Mouse (Mus musculus) activated CD4-positive, CD25-positive, alpha-beta regulatory T cell, adult 4 months (primary cell): ENCODE data around the gene Itga9. TPM values are rescaled to one million over a fixed set of nuclear protein-coding genes. Genes with fewer than 3 reads are reported as not detected.

Experiments used
- ATAC-seq: one replicate; pipeline ENCODE4 v1.8.0; 2017
- polyA plus RNA-seq, 2 experiments: library from polyadenylated mRNA; unstranded; fragments of 100-300 nt; shearing (Covaris generic); gene quantifications; one replicate each; pipeline ENCODE4 v1.2.1; 2017

Gene Itga9
- polyA plus RNA-seq, 2 experiments from 2014 or later: 0.54 TPM; not detected in 1

- ATAC-seq: peak; percentile 27
Measured at GRCm38 (mm10) chr9:118926111-118926650, 319.7 kb downstream of the Itga9 start, which contains the start of gene Ctdspl. Gene Ctdspl, plus strand, starts transcription at chr9:118926453.

GRCm38 (mm10) chr9:118926688-118927321 is 320.3 kb downstream of the Itga9 start:
- no peak for ATAC-seq

- no peak for ATAC-seq
Measured at GRCm38 (mm10) chr9:118927501-118927900, 321.0 kb downstream of the Itga9 start.

- no peak for ATAC-seq
Measured at GRCm38 (mm10) chr9:118928007-118928406, 321.5 kb downstream of the Itga9 start.

- ATAC-seq: no peak
Measured at GRCm38 (mm10) chr9:118928656-118929055, 322.2 kb downstream of the Itga9 start.

GRCm38 (mm10) chr9:118930611-118931010 is 324.1 kb downstream of the Itga9 start:
- ATAC-seq: no peak

GRCm38 (mm10) chr9:118933800-118934199 is 327.3 kb downstream of the Itga9 start:
- ATAC-seq: no peak

GRCm38 (mm10) chr9:118934319-118934718 is 327.8 kb downstream of the Itga9 start:
- no peak for ATAC-seq

- ATAC-seq: no peak
Measured at GRCm38 (mm10) chr9:118935098-118935497, 328.6 kb downstream of the Itga9 start.

- ATAC-seq: no peak
Measured at GRCm38 (mm10) chr9:118936071-118936470, 329.6 kb downstream of the Itga9 start.

GRCm38 (mm10) chr9:118937515-118937914 is 331.0 kb downstream of the Itga9 start:
- ATAC-seq: no peak

- no peak for ATAC-seq
Measured at GRCm38 (mm10) chr9:118939410-118939809, 332.9 kb downstream of the Itga9 start.

- no peak for ATAC-seq
Measured at GRCm38 (mm10) chr9:118939831-118940230, 333.3 kb downstream of the Itga9 start.

- no peak for ATAC-seq
Measured at GRCm38 (mm10) chr9:118940591-118941207, 334.2 kb downstream of the Itga9 start.

GRCm38 (mm10) chr9:118942030-118942429 is 335.5 kb downstream of the Itga9 start:
- no peak for ATAC-seq

- no peak for ATAC-seq
Measured at GRCm38 (mm10) chr9:118943941-118944340, 337.5 kb downstream of the Itga9 start.

GRCm38 (mm10) chr9:118944388-118944787 is 337.9 kb downstream of the Itga9 start:
- no peak for ATAC-seq

GRCm38 (mm10) chr9:118948486-118948885 is 342.0 kb downstream of the Itga9 start:
- no peak for ATAC-seq

GRCm38 (mm10) chr9:118949124-118949523 is 342.6 kb downstream of the Itga9 start:
- no peak for ATAC-seq

GRCm38 (mm10) chr9:118949654-118950053 is 343.2 kb downstream of the Itga9 start:
- no peak for ATAC-seq

GRCm38 (mm10) chr9:118950061-118950460 is 343.6 kb downstream of the Itga9 start:
- ATAC-seq: no peak
